Mouse (Mus musculus) embryonic facial prominence, embryonic 13.5 days (tissue): Measurements from ENCODE around the gene Rbp7. TPM values are rescaled to one million over a fixed set of nuclear protein-coding genes. Genes with fewer than 3 reads are reported as not detected.

Source experiments
- ATAC-seq: fragments of 200-750 bp; cut with Nextera tagmentation; 2 replicates; pipeline ENCODE4 v1.8.0; 2017; ENCODE audit warnings: low read depth; ENCODE audit not compliant: insufficient number of reproducible peaks, insufficient read depth, low FRiP score, low TSS enrichment
- H3K27ac ChIP-seq: fragments of 300-500 bp; sonication (generic); 2 replicates; pipeline ENCODE4 v1.5.1; 2015; ENCODE audit warnings: moderate library complexity, mild to moderate bottlenecking, inconsistent platforms
- H3K27me3 ChIP-seq: fragments of 300-500 bp; sonication (generic); 2 replicates; pipeline ENCODE4 v1.6.1; 2015; ENCODE audit warnings: mild to moderate bottlenecking, inconsistent platforms
- H3K36me3 ChIP-seq: fragments of 300-500 bp; sonication (generic); 2 replicates; pipeline ENCODE4 v1.6.1; 2015; ENCODE audit warnings: mild to moderate bottlenecking, inconsistent platforms
- H3K4me1 ChIP-seq: fragments of 300-500 bp; sonication (generic); 2 replicates; pipeline ENCODE4 v1.6.1; 2015; ENCODE audit warnings: inconsistent platforms
- H3K4me2 ChIP-seq: fragments of 300-500 bp; sonication (generic); 2 replicates; pipeline ENCODE4 v1.6.1; 2015; ENCODE audit warnings: moderate library complexity, mild to moderate bottlenecking, inconsistent platforms
- H3K4me3 ChIP-seq: fragments of 300-500 bp; sonication (generic); 2 replicates; pipeline ENCODE4 v1.5.1; 2015; ENCODE audit warnings: mild to moderate bottlenecking, inconsistent platforms
- H3K9ac ChIP-seq: fragments of 300-500 bp; sonication (generic); 2 replicates; pipeline ENCODE4 v1.6.1; 2015; ENCODE audit warnings: mild to moderate bottlenecking, inconsistent platforms
- H3K9me3 ChIP-seq: fragments of 300-500 bp; sonication (generic); 2 replicates; pipeline ENCODE4 v1.6.1; 2016; ENCODE audit warnings: inconsistent platforms
- WGBS: fragments of 180-500 bp; shearing (Covaris S2); methylation state at CpG from one replicate; pipeline ENCODE4 v1.1.7; 2015; ENCODE audit warnings: mixed read lengths; 5-methylcytosine and 5-hydroxymethylcytosine counted together
- polyA plus RNA-seq: library from polyadenylated mRNA; unstranded; fragments of >200 nt; fragmentation: Nextera tagmentation; extraction: Ambion mirVana; gene quantifications from 2 replicates; pipeline ENCODE4 v1.2.1, GENCODE M21; 2015

Gene Rbp7
- polyA plus RNA-seq, 1 experiment from 2014 or later = not detected

GRCm38 (mm10) chr4:149425801-149426292 is 28.9 kb downstream of the Rbp7 start:
- H3K36me3 ChIP-seq = 0 out of 2 replicates have a peak, but pooled peaks cover 4% of the 10 kb centered on the region
- no peaks in the 10 kb centered on the region for H3K9me3 ChIP-seq
- peaks cover 18% of the 10 kb centered on the region for H3K4me1 ChIP-seq
- peak overlapping the region; percentile 95 for H3K9ac ChIP-seq
- peak; percentile 66 for ATAC-seq
- H3K27ac ChIP-seq = peak overlapping the region; percentile 99
- WGBS = under 1% methylated on average over 35 of the region's 35 CpGs
- no peaks in the 10 kb centered on the region for H3K27me3 ChIP-seq
- H3K4me2 ChIP-seq = peak overlapping the region; percentile 81
- H3K4me3 ChIP-seq = peak overlapping the region; percentile 94

- H3K9ac ChIP-seq = peak overlapping the region; percentile 62
- H3K9me3 ChIP-seq = no peaks in the 10 kb centered on the region
- under 1% methylated on average over 9 of the region's 9 CpGs for WGBS
- peaks cover 18% of the 10 kb centered on the region for H3K4me1 ChIP-seq
- no peak for ATAC-seq
- no peaks in the 10 kb centered on the region for H3K27me3 ChIP-seq
- H3K4me2 ChIP-seq = peak overlapping the region; percentile 81
- H3K4me3 ChIP-seq = peak overlapping the region; percentile 94
- H3K36me3 ChIP-seq = 0 out of 2 replicates have a peak, but pooled peaks cover 4% of the 10 kb centered on the region
- H3K27ac ChIP-seq = 0 out of 2 replicates have a peak overlapping the region, but pooled peaks have one; percentile 51
These were observed 30.0 kb downstream of the Rbp7 start for GRCm38 (mm10) chr4:149424755-149425154.

GRCm38 (mm10) chr4:149417854-149418365 is 36.9 kb downstream of the Rbp7 start:
- 50% methylated on average over 5 of the region's 5 CpGs for whole genome bisulfite sequencing
- Histone ChIP-seq H3K9me3 (no peaks in the 10 kb centered on the region), H3K9ac (no peak overlapping the region), H3K27ac (peak overlapping the region; percentile 33; the same call in 1 of the 2 replicates), H3K27me3 (no peaks in the 10 kb centered on the region), H3K4me3 (no peak overlapping the region), H3K36me3 (0 out of 2 replicates have a peak, but pooled peaks cover 10% of the 10 kb centered on the region), H3K4me2 (no peak overlapping the region), H3K4me1 (peaks cover 50% of the 10 kb centered on the region)
- no peak for ATAC-seq

- peaks cover 49% of the 10 kb centered on the region for H3K4me1 ChIP-seq
- no peak for ATAC-seq
- no peaks in the 10 kb centered on the region for H3K27me3 ChIP-seq
- WGBS = 72% methylated on average over 2 of the region's 2 CpGs
- no peak overlapping the region for H3K4me2 ChIP-seq
- no peaks in the 10 kb centered on the region for H3K9me3 ChIP-seq
- peaks cover 14% of the 10 kb centered on the region; the same call in 1 of the 2 replicates for H3K36me3 ChIP-seq
- H3K27ac ChIP-seq = 0 out of 2 replicates have a peak overlapping the region, but pooled peaks have one; percentile 73
- no peak overlapping the region for H3K9ac ChIP-seq
- H3K4me3 ChIP-seq = no peak overlapping the region
These were observed 37.8 kb downstream of the Rbp7 start for GRCm38 (mm10) chr4:149416986-149417385.

GRCm38 (mm10) chr4:149416417-149416816 is 38.4 kb downstream of the Rbp7 start:
- no peaks in the 10 kb centered on the region for H3K9me3 ChIP-seq
- H3K4me1 ChIP-seq = peaks cover 44% of the 10 kb centered on the region
- no peak for ATAC-seq
- 55% methylated on average over 10 of the region's 10 CpGs for WGBS
- no peak overlapping the region for H3K4me3 ChIP-seq
- H3K27ac ChIP-seq = peak overlapping the region; percentile 73
- H3K4me2 ChIP-seq = peak overlapping the region; percentile 40
- peaks cover 11% of the 10 kb centered on the region; the same call in 1 of the 2 replicates for H3K36me3 ChIP-seq
- H3K9ac ChIP-seq = peak overlapping the region; percentile 17; the same call in 1 of the 2 replicates
- H3K27me3 ChIP-seq = no peaks in the 10 kb centered on the region

- 21% methylated on average over 13 of the region's 13 CpGs for WGBS
- no peak for ATAC-seq
These were observed 39.1 kb downstream of the Rbp7 start for GRCm38 (mm10) chr4:149415651-149416169.

GRCm38 (mm10) chr4:149414259-149414658 is 40.5 kb downstream of the Rbp7 start:
- H3K4me1 ChIP-seq = peaks cover 41% of the 10 kb centered on the region
- no peak overlapping the region for H3K9ac ChIP-seq
- H3K9me3 ChIP-seq = no peaks in the 10 kb centered on the region
- H3K4me2 ChIP-seq = no peak overlapping the region
- H3K4me3 ChIP-seq = no peak overlapping the region
- 88% methylated on average over 3 of the region's 3 CpGs for WGBS
- H3K36me3 ChIP-seq = peaks cover 18% of the 10 kb centered on the region
- H3K27me3 ChIP-seq = no peaks in the 10 kb centered on the region
- ATAC-seq = no peak
- no peak overlapping the region for H3K27ac ChIP-seq

More at GRCm38 (mm10) chr4:149415651-149416169, 39.1 kb downstream of the Rbp7 start:
- Histone ChIP-seq H3K9ac (0 out of 2 replicates have a peak overlapping the region, but pooled peaks have one; percentile 17), H3K4me1 (peaks cover 41% of the 10 kb centered on the region), H3K27me3 (no peaks in the 10 kb centered on the region), H3K4me3 (0 out of 2 replicates have a peak overlapping the region, but pooled peaks have one; percentile 1), H3K27ac (peak overlapping the region; percentile 73), H3K9me3 (no peaks in the 10 kb centered on the region), H3K36me3 (peaks cover 14% of the 10 kb centered on the region; the same call in 1 of the 2 replicates), H3K4me2 (peak overlapping the region; percentile 40)

GRCm38 (mm10) chr4:149409759-149410158 is 45.0 kb downstream of the Rbp7 start:
- H3K27me3 ChIP-seq = no peaks in the 10 kb centered on the region
- no peak for ATAC-seq
- H3K4me2 ChIP-seq = no peak overlapping the region
- H3K9me3 ChIP-seq = no peaks in the 10 kb centered on the region
- H3K4me1 ChIP-seq = peaks cover 17% of the 10 kb centered on the region
- WGBS = 94% methylated on average over 4 of the region's 4 CpGs
- H3K4me3 ChIP-seq = no peak overlapping the region
- H3K36me3 ChIP-seq = peaks cover 20% of the 10 kb centered on the region
- H3K9ac ChIP-seq = no peak overlapping the region
- no peak overlapping the region for H3K27ac ChIP-seq

- no peaks in the 10 kb centered on the region for H3K27me3 ChIP-seq
- WGBS = 94% methylated on average over 6 of the region's 6 CpGs
- H3K9ac ChIP-seq = no peak overlapping the region
- H3K9me3 ChIP-seq = no peaks in the 10 kb centered on the region
- H3K4me2 ChIP-seq = no peak overlapping the region
- no peak for ATAC-seq
- H3K36me3 ChIP-seq = peaks cover 20% of the 10 kb centered on the region
- no peak overlapping the region for H3K27ac ChIP-seq
- peaks cover 31% of the 10 kb centered on the region for H3K4me1 ChIP-seq
- no peak overlapping the region for H3K4me3 ChIP-seq
These were observed 46.4 kb downstream of the Rbp7 start for GRCm38 (mm10) chr4:149408331-149408730.

- ATAC-seq = no peak
- Histone ChIP-seq H3K4me1 (peaks cover 40% of the 10 kb centered on the region), H3K9me3 (no peaks in the 10 kb centered on the region), H3K27me3 (no peaks in the 10 kb centered on the region), H3K9ac (no peak overlapping the region), H3K27ac (no peak overlapping the region), H3K36me3 (peaks cover 17% of the 10 kb centered on the region), H3K4me2 (no peak overlapping the region), H3K4me3 (no peak overlapping the region)
- 84% methylated on average over 5 of the region's 5 CpGs for WGBS
These were observed 47.3 kb downstream of the Rbp7 start for GRCm38 (mm10) chr4:149407461-149407860.

GRCm38 (mm10) chr4:149405713-149406443 is 48.9 kb downstream of the Rbp7 start:
- no peak overlapping the region for H3K4me3 ChIP-seq
- peaks cover 54% of the 10 kb centered on the region for H3K4me1 ChIP-seq
- ATAC-seq = no peak
- no peak overlapping the region for H3K9ac ChIP-seq
- H3K27me3 ChIP-seq = no peaks in the 10 kb centered on the region
- H3K4me2 ChIP-seq = no peak overlapping the region
- H3K36me3 ChIP-seq = peaks cover 11% of the 10 kb centered on the region
- no peaks in the 10 kb centered on the region for H3K9me3 ChIP-seq
- peak overlapping the region; percentile 55; the same call in 1 of the 2 replicates for H3K27ac ChIP-seq
- 60% methylated on average over 16 of the region's 16 CpGs for WGBS
